Mouse (Mus musculus) MEL-GATA-1-ER (cell line): ENCODE measurements around the gene Ascc3.

Experiments
- DNase-seq: peaks from one replicate; pipeline ENCODE4 v3.0.0-alpha.2; 2012; ENCODE audit warnings: low read depth; ENCODE audit errors: extremely low read depth

Gene Ascc3

GRCm38 (mm10) chr10:50762984-50763383 lies 170.5 kb downstream of the Ascc3 start:
- DNase-seq: peak; percentile 51

- peak; percentile 47 for DNase-seq
Observed at GRCm38 (mm10) chr10:50763457-50764310, 171.2 kb downstream of the Ascc3 start.

GRCm38 (mm10) chr10:50772811-50773210 lies 180.3 kb downstream of the Ascc3 start:
- DNase-seq: no peak

GRCm38 (mm10) chr10:50773846-50774245 lies 181.4 kb downstream of the Ascc3 start:
- DNase-seq: no peak

DNA sequence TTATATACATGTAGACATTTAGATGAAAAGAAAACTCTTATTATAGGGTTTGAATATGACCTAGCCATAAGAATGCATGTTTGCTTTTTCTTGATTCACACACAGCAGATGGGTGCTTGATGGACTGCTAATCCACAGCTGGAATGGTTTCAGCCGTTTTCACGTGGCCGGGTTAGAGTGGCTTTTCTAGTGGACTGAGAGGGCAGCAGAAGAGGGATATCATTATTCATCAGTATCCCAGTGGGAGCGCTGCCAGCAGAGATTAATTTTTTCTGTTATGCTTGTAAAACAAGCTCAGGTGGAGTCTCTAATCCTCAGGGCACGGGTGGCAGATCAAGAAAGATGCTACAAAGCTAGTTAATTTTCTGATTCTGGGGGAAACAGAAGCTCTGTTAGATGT lies 200.4 kb downstream of the Ascc3 start:
- no peak for DNase-seq

- no peak for DNase-seq
Observed at GRCm38 (mm10) chr10:50801594-50801993, 209.1 kb downstream of the Ascc3 start.

DNA sequence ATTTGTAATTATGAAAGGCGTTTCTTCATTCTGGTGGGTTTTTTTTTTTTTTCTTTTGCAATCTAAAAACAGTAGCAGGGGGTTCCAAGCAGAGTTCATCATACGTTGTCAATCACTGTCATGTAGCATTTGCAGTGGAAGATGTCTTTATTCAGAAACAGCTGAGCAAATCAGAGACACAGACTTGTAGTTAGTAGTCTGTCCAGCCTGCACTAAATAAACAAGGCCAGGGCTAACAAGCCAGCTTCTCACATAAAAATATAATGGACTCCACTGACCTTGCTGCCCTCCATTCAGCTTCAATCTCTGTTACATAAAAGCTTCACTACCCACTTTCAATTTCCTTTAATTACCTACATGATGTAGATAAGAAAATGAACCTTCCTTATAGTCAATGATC lies 209.9 kb downstream of the Ascc3 start:
- DNase-seq: no peak

DNA sequence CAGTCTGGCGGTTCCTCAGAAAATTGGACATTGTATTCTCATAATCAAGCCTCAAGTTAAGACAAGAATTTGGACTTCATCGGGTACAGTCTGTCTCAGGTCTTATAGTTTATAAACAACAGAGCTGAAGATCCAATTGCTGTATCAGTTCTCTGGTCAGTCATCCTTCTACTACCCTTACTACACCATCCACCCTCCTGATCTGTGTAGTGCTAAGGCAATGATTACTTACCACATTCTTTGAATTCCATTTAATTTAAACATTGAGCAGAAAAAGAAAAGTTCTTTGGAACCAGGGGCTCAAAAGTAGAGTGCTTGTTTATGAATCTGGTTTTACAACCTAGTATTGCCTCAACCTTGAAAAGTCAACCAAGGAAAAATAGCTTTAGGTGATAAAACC lies 213.7 kb downstream of the Ascc3 start:
- DNase-seq: no peak

DNA sequence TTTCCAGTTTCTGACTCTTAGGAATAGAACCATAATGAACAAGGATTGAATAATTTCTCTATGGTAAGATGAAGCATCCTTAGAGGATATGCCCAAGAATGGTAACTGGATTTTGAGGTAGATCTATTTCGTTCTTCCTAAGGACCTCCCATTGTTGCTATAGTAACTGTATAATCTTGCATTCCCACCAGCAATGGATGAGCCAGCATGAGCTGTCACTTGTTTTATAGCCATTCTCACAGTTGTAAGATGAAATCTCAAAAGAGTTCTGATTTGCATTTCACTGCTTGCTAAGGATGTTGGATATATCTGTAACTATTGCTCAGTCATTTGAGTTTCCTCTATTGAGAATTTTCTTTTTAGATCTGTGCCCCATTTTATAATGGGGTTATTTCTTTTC lies 229.9 kb downstream of the Ascc3 start:
- DNase-seq: no peak

- DNase-seq: peak; percentile 71
Observed at GRCm38 (mm10) chr10:50826829-50827228, 234.4 kb downstream of the Ascc3 start.

DNA sequence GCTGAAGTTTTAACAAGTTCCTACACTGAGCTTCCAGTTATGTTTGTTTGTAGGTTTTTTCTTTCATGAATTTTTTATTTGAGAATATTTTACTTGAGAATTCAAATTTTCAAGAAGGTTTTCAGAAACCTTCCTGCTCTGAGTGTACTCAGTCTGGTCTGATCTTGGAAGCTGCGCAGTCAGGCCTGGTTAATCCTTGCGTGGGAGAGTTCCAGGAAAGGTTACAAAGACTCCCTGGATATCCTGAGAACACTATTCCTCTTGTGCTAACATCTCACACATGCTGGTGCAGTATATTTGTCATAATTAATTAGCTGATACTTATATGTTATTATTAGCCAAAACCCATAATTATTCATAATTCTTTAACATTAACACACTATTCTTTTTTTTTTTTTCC lies 242.1 kb downstream of the Ascc3 start:
- no peak for DNase-seq

GRCm38 (mm10) chr10:50843363-50843762 lies 250.9 kb downstream of the Ascc3 start:
- no peak for DNase-seq

- DNase-seq: no peak
Observed at GRCm38 (mm10) chr10:50868202-50868601, 275.7 kb downstream of the Ascc3 start.

DNA sequence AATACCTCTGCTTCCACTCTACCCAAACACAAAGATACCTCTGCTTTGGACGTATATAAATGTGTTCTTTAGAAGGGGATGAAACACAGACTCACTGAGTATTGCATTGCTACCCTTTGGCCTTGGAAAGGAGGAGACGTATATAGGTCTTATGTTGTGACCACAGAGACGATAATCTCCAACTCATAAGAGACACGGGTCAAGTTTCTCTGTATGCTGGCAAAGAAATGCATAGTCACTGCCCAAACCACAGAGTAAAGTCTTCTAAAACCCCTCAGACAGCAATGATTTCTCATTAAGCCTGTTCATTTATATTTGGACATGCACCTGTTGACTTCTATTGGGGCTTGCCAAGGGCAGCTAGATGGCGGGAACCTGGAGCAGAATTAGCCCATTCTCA lies 284.5 kb downstream of the Ascc3 start:
- no peak for DNase-seq

DNA sequence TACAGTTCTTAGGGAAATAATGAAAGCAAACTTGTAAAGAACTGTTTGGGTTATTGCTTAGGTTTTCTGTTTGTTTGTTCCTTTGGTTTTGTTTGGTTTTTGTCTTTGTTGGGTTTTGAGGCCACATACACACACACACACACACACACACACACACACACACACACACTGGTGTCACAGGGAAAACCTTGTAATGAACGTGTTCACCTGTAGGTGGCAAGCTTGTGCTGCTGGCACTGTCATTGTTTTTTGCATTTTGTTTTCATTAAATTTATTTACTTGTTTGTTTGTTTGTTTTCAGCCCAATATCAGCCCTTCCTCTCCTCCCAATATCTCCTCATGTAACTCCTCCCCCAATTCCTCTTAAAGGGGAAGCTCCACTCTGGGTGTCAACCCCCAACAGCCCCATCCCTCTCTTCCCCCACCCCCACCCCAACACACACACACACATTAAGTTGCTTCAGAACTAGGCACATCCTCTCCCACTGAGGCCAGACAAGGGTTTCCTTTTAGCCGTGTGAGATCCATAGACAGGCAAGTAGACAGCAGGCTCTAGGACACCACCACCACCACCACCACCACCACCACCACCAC lies 289.1 kb downstream of the Ascc3 start:
- peak; percentile 4 for DNase-seq

DNA sequence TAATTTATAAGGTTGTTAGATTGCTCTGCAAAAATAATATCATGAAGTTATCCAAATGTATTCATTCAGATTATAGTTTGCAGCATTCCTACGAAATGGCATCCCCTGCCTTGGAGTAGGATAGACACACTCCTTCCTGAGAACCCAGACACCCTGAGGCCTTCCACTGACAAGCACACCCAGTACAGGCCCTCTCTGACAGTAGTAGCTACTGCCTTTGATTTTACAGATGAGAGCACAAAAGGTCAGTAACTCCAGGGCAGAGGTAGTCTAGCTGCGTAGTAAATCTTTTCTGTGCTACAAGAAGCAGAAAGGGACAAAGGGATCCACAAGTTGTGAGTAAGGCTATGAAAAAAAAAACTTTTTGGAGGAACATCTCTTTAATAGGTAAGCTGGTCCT lies 289.9 kb downstream of the Ascc3 start:
- DNase-seq: no peak

DNA sequence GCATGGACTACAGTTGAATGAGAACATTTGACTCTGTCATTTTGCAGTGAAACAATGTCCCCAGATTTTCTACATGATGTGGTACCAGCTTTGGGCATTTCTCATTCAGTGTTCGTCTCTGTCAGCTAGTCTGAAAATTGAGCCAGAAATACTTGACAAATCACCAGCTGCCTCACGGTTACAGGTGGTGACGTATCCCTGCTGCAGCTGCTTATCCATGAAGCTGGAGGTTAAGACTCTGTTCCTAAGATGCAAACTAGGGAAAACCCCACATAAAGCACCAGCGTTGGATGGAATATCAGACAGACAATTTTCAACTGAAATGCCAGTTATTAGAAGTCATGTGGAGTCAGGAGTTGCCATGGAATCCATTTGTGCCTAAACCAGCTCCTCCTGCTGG lies 293.8 kb downstream of the Ascc3 start:
- no peak for DNase-seq

- DNase-seq: no peak
Observed at GRCm38 (mm10) chr10:50890621-50891020, 298.2 kb downstream of the Ascc3 start.

DNA sequence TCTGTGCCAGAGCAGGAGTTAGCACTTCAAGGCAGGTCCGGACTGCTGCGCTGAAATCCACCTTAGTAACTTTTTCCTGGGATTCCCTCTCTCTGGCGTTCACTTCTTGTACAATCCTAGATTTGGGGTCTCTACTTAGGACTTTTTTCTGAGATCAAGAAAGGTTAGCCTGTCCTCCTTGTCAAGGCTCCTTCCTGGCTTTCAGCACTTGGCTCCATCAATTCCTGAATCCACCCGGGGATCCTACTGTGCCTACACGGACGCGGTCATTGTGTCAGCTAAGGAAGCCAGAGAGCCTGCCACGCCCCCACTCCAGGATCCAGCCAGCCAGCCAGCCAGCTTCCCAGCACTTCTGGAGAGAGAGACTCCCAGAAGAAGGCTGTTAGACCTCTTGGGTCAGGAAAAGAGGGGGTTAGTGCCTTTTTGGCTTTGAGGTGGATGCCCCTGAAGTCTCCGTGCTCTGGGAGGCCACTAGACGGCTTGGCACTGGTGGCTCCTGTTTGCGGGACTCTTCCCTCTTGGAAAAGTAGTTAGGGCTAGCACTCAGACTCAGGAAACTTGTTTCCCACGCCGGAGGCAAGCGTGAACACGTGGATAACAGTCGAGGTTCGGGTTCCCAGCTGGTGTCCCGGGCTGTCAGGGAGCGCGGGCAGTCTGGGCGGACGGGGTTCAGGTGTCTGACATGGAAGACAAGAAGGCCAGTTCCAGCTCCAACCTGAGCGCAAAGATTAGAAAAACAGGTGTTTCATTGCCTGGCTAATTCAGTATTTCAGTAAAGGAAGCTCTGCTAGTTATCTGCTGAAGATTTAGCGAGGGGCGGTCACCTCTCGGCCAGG lies 299.6 kb downstream of the Ascc3 start:
- DNase-seq: no peak

DNA sequence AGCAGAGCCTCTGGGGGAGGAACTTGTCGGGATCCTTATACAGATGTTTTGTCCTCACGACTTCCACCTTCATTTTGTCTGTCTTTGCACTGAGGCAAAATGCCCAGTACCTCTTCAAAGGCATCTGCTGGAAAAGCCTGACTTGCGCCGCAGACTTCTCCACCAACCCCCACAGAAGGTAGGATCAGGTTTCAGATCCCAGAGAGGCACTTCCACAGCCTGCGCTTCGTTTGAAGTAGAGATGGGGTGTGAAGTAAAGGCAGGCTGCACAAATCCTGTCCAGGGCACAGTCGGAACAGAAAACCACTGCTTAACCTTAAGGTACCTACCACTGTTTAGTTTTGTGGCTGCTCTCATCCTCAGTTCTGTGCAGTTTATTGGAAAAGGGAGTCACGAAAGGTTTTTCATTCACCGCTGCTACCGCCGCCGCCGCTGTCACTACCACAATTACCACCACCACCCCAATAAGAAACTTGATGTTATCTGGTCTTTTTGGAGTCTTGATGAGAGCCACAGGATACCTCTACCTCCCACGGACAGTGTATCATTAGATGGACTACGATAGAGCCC lies 300.4 kb downstream of the Ascc3 start:
- DNase-seq: no peak

DNA sequence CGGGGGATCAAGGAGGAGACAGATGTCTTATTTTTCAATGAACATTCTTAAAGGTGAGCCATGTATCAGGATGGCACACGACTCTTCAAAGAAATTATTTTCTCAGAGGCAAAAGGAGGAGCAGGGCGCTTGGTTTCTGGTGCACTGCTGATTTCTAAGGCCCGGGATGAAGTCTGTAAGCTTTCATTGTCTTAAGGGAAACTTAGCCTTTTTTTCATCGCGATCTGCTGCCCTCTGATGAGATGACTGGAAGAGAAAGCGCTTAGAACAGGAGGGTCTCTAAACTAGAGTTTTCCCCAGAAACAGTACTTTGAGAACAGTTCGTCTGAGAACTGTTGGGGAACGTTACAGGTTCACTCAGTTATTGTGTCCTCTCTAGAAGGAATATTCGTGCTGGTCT lies 301.1 kb downstream of the Ascc3 start:
- DNase-seq: no peak
